Mouse (Mus musculus) heart, adult 11 months (tissue): ENCODE results near the gene Uqcr11.

ENCODE experiments used
- DNase-seq: peaks from one replicate; pipeline ENCODE4 v3.0.0; 2022

Gene Uqcr11

GRCm38 (mm10) chr10:80398174-80398535 lies 8.5 kb downstream of the Uqcr11 start:
- DNase-seq: no peak

DNA sequence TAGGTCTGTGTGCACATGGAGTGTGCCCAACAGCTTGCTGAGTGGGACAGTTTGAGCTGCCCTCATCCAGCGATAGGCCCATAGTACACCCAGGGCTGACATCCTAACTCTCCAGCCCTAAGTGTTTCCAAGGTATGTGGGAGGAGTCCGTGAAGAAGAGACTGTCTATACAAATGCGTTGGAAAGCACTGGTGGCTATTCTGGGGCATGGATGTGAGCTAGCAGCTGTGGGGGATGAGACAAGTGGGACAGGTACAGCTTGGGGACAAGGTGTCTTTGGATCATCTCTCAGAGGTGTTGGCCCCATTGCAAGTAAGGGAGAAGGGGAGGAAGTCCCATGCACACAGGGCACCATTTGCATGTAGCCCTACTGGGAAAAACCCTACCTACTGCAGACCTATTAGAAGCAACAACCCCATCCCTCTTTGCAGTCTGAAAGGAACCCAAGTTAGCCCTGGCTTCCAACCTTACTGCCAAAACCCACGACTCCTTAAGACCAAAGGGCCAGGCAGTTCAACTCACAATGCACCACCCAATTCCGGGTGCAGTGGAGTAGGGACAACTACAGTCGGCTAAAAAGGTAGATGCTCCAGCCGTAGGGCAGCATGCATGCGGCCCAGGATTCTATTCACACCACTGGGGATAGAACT lies 9.0 kb downstream of the Uqcr11 start:
- no peak for DNase-seq

DNA sequence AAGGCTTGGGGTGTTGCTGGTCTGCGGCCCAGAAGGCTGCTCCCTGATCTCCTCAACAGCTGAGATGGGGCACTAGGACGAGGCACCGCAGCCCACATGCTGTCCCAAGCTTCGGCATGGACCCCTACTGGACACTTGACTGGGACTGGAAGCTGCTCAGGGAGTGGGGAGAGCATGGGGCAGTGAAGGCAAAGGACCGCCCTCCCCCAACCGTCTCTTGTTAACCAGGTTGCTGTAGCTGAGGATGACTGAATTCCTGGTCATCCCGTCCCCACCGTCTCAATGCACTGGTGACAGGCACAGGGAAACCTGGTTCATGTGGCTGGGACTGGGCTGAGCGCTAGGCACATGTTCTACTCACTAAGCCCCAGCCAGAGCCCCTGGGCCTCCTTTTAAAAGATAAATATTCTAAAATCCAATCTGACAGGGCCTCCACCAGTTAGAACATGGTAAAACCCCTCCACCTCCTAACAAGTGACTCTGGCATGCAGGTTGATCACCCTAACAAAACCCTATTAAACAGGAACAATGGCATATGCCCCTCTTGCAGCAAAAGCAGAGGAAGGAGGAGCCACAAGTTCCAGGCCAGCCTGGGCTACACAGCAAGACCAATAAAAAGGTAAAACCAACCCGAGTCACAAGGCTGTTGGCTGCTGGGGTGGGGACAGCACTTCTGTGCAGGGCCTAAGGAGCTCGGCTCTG lies 9.7 kb downstream of the Uqcr11 start:
- DNase-seq: no peak

DNA sequence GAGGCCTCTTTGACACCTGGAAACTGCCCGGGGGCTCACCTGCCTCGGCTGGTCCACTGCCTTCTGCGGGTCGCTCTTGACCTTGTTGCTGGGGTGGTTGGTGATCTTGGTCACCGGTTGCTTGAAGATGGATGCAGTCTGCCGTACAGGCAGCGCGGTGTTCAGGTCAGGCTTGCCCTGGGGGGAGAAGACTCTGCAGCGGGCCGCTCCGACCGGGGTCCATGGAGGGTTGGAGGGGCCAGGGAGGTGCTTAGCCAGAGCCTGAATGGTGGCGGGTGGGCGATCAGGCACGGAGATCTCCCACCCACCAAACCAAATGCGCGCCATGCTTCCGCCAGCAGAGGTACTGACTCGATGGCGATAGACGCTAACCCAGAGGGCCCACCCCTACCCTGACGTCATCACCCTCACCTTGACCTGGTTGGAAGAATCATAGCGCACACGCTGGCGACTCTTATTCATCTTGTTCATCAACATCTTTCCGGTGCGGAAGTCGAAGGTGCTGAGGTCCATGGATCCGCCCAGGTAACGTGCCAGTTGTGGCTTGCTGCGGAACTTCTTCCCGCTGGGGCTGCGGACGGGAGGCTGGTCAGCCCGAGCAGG lies 11.5 kb downstream of the Uqcr11 start:
- peak; percentile 93 for DNase-seq

DNA sequence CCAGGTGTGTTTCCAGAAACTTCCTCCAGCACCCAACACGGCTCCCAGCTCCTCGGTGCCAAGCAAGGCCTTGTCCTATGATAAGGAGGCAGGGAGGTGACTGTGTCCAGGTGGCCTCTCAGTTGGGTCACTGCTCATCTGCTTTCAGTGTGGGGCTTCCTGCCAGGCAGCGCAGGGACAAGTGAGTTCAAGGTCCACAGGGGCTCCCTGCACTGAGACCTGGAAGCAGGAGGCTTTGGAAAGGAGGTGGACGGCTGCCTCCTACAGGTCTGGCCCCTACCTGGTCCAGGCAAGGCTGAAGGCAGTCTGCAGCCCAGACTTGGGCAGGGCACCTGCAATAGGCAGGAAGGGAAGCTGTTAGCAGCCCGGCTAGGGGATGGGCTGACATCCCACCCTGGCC lies 13.9 kb downstream of the Uqcr11 start:
- DNase-seq: no peak

DNA sequence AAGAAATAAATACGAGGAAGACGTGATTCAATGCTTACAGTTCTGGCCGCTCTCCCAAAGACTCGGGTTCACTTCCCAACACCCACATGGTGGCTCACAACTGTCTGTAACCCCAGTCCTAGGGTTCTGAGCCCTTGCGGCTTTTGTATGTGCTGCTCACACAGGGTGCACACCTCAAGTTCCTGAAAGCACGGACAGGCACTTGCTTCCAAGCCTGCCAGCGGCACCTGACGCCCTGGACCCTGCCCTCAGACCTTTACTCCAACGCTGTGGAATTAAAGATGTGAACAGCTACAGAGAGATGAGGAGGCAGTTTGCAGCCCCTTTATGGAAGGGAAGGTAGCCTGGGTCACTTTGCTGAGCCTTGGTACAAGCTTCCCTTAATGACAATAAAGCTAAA lies 15.9 kb downstream of the Uqcr11 start:
- no peak for DNase-seq

DNA sequence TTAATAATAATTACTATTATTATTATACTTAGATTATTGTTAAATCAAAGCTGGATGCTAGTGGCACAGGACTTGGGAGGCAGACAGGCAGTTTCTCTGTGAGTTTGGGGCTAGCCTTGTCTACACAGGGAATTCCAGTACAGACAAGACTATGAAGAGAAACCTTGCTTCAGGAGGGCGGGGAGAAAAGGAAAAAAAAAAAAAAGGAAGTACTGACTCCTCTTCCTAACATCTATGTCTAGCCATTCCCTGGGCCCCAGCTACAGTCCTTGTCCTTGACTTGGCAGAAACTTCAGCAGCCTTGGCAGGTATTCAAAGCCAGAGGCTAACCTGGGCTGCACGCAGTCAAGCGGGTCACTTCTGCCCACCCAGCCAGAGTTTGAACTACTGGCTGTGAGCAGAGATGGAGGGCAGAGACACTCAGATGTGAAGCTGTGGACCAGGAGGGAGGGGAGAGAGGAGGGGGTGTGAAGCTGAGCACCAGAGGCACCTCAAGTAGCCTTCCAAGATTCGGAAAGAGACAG lies 17.4 kb downstream of the Uqcr11 start:
- no peak for DNase-seq

GRCm38 (mm10) chr10:80388731-80389130 lies 17.9 kb downstream of the Uqcr11 start:
- DNase-seq: no peak

- DNase-seq: peak; percentile 99
Measured at GRCm38 (mm10) chr10:80387522-80387959, 19.1 kb downstream of the Uqcr11 start, which contains the start of gene Mex3d. Gene Mex3d, minus strand, starts transcription at chr10:80387659.

DNA sequence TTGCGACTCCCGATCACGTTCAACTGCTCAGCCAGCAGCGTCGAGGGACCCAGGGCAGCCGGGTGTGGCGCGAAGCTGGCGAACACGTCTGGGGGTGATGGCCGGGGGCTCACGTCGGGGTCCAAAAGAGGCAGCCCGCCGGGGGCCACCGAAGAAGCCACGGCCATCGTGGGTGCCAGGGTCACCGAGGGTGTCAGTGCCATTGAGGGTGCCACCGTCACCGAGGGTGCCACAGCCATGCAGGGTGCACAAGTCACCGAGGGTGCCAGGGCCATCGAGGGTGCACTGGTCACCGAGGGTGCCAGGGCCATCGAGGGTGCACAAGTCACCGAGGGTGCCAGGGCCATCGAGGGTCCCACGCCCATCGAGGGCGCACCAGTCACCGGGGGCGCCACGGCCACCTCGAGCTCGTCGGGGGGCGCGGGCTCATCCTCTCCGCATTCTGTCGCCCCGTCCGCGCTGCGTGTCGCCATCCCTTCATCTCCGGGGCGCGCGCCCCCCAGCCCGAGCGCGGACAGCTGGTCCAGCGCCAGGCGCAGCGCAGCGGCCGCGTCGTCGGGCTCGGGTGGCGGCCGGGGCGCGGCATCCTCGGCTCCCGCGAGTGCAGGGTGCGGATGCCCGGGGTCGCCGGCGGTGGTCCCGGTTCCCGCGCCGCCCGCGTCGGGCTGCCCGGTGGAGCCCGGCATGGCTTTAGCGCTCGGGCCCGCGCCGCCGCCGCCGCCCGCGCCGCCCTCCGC lies 19.7 kb downstream of the Uqcr11 start:
- DNase-seq: peak; percentile 96

- DNase-seq: peak; percentile 96
Measured at GRCm38 (mm10) chr10:80385811-80386734, 20.6 kb downstream of the Uqcr11 start.

- peak; percentile 95 for DNase-seq
Measured at GRCm38 (mm10) chr10:80385310-80385709, 21.3 kb downstream of the Uqcr11 start.

GRCm38 (mm10) chr10:80384709-80385108 lies 21.9 kb downstream of the Uqcr11 start:
- DNase-seq: no peak

DNA sequence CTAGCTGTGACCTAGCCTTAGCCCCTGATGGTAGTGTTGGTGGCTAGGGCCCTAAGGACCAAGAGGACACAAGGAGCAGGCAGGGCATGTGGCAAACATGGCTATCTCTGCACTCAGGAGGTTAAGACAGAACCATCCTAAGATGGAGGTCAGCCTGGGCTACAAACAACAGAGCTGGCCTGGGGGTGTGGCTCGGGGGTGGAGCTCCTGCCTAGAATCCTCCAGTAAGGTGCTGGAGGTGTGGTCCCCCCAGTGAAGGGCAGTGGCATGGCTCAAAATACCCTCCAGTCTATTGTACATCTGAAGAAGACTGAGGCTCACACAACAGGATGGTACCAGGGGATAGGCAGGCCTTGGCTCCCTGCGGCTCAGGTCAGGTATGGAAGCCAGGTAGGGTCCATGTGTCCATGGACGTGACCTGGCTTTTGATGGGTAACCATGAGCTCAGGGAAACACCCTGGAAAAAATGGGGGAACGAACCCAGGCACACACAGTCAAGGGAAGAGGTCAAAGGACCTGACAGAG lies 22.5 kb downstream of the Uqcr11 start:
- DNase-seq: peak; percentile 91

DNA sequence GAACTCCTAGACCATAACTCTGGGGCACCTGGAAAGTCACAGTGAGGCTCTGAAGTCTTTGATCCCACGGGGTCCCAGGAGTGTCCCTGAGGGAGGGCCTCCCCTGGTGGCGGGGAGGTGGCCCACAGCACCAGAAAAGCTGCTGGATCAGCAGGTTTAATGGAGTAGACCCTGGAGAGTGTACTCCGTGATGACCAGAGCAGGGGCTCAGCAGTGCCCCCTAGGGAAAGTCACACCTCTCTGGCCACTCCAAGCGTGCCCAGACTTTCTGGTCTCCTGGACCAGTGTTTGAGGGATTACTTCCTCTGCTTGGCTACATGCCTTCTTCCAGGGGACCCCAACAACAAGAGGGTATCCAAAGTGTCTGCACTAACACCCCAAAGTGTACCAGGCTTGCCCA lies 23.2 kb downstream of the Uqcr11 start:
- peak; percentile 89 for DNase-seq

DNA sequence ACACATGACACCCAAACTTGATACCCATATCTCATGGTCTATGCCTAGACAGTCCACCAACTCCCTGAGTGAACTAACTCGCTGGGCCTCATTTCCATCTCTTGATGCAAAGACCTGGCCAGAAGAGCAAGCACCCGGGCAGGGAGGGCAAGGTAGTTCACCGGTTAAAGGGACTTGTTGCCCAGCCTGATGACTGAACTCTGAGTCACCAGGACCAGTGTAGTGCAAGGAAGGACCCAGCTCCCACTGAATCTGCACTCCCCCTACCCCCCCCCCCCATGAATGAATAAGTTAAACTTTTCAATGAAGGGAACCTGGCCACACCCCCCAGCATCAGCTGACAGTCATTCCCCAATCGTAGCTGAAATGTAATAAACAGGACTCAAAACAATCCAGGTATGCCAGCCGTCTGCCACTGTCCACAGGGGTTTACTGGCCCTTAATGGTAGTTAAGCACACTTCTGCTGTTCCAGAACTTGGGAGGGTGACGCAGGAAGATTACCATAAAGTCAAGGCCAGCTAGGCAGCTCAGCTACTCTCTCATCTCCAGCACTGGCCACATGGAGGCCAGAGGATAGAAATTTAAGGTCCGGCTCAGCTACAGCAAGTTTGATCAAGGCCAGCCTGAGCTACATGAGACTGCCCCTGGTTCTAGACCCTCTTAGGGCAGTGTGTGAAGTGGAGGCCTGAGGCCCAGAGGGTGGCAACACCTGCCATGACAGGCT lies 23.8 kb downstream of the Uqcr11 start:
- DNase-seq: no peak

GRCm38 (mm10) chr10:80377716-80378115 lies 28.9 kb downstream of the Uqcr11 start:
- no peak for DNase-seq

DNA sequence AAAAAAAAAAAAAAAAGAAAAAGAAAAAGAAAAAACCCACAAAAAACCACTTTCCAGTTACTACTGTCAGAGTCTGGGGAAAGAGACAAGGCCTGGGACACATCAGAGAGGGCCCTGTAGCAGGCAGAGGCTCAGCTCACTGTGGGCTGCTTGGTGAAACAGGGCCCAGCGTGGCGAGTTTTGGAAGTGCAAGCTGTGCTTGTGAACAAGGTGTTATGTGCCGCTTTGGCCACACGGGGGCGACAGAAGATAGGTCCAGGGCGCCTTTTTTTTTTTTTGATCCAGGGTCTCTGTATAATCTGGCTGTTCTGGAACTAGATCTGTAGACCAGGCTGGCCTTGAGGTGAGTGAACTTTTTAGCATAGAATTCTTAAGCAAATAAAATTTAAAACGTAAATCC lies 30.5 kb downstream of the Uqcr11 start:
- peak; percentile 96 for DNase-seq

DNA sequence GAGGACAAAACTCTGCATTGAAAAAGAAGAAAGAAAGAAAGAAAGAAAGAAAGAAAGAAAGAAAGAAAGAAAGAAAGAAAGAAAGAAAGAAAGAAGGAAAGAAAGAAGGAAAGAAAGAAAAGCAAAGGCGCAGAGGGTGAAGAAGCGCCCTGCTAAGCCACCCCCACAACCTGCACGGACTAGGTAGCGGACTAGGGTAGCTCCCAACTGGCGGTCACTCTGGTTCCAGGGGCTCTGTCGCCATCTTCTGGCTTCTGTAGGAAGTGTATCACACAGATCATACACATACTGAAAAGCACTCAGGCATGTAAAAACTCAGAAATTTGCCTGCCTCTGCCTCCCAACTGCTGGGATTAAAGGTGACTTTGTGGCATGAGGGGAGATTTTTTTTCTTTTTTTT lies 32.6 kb downstream of the Uqcr11 start:
- no peak for DNase-seq

- no peak for DNase-seq
Measured at GRCm38 (mm10) chr10:80372706-80373105, 33.9 kb downstream of the Uqcr11 start.

DNA sequence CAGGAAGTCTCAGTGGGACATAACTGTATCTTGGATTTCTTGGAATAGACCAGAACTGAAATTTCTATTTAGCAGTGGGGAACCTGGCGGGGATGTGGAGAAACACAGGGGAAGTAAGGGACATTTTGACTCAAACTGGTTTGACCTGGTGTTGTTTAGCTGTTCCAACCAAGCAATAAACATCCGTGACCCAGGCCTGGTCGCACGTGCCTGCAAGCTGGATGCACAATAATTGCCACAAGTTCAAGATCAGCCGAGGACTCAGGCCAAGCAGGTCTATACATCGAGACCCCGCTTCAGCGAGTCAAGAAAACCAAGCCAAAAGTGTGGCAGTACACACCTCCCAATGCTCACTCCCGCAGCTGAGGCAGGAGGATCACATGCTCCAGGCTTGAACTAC lies 34.6 kb downstream of the Uqcr11 start:
- DNase-seq: no peak
